Mouse (Mus musculus) intestine, postnatal 0 days (tissue): ENCODE results near the gene Nol10. TPM values are rescaled to one million over a fixed set of nuclear protein-coding genes. Genes with fewer than 3 reads are reported as not detected.
"Not testable (repeated sequence)": the region's sequence is repeated elsewhere in the genome, so short reads cannot be mapped to it uniquely, and the experiment has no call there.

Experiments used
- ATAC-seq: fragments of 200-750 bp; cut with Nextera tagmentation; 2 replicates; pipeline ENCODE4 v1.8.0; 2017; ENCODE audit warnings: mild to moderate bottlenecking, moderate TSS enrichment, moderate library complexity
- H3K27ac ChIP-seq: fragments of 300-500 bp; sonication (generic); 2 replicates; pipeline ENCODE4 v1.5.1; 2014; ENCODE audit warnings: mild to moderate bottlenecking, low read depth, low read length, moderate library complexity
- H3K27me3 ChIP-seq: fragments of 300-500 bp; sonication (generic); replicated peaks from 2 replicates; pipeline ENCODE4 v1.6.1; 2014; ENCODE audit warnings: low read length, mixed read lengths; ENCODE audit not compliant: control insufficient read depth, insufficient read depth
- H3K36me3 ChIP-seq: fragments of 300-500 bp; sonication (generic); 2 replicates; pipeline ENCODE4 v1.6.1; 2014; ENCODE audit warnings: mild to moderate bottlenecking, moderate library complexity; ENCODE audit not compliant: control insufficient read depth, insufficient read depth
- H3K4me1 ChIP-seq: fragments of 300-500 bp; sonication (generic); replicated peaks from 2 replicates; pipeline ENCODE4 v1.6.1; 2014; ENCODE audit warnings: antibody characterized with exemption, low read length, mixed read lengths; ENCODE audit not compliant: control insufficient read depth, insufficient read depth
- H3K4me2 ChIP-seq: fragments of 300-500 bp; sonication (generic); replicated peaks from 2 replicates; pipeline ENCODE4 v1.6.1; 2014; ENCODE audit warnings: low read depth, mild to moderate bottlenecking, moderate library complexity
- H3K4me3 ChIP-seq: fragments of 300-500 bp; sonication (generic); 2 replicates; pipeline ENCODE4 v1.5.1; 2014; ENCODE audit warnings: low read depth, low read length
- H3K9ac ChIP-seq: fragments of 300-500 bp; sonication (generic); 2 replicates; pipeline ENCODE4 v1.6.1; 2014; ENCODE audit warnings: mild to moderate bottlenecking, low read depth, low read length
- H3K9me3 ChIP-seq: fragments of 300-500 bp; sonication (generic); 2 replicates; pipeline ENCODE4 v1.6.1; 2016; ENCODE audit warnings: mixed run types; ENCODE audit not compliant: control insufficient read depth
- CTCF ChIP-seq: sonication (generic); IDR thresholded peaks from 2 replicates; pipeline ENCODE4 v1.5.1; 2016; ENCODE audit warnings: low read depth, mild to moderate bottlenecking, control low read depth, antibody characterized with exemption, moderate library complexity
- WGBS: fragments of 180-500 bp; shearing (Covaris S2); extraction: QIAGEN DNeasy Blood & Tissue Kit; methylation state at CpG from one replicate; pipeline ENCODE4 v1.1.7; 2014; 5-methylcytosine and 5-hydroxymethylcytosine counted together
- polyA plus RNA-seq: library from polyadenylated mRNA; unstranded; fragments of >200 nt; fragmentation: Nextera tagmentation; extraction: Ambion mirVana; gene quantifications from 2 replicates; pipeline ENCODE4 v1.2.1, GENCODE M21; 2015

The Nol10 gene
- polyA plus RNA-seq, 1 experiment from 2014 or later = 5.2 TPM

DNA sequence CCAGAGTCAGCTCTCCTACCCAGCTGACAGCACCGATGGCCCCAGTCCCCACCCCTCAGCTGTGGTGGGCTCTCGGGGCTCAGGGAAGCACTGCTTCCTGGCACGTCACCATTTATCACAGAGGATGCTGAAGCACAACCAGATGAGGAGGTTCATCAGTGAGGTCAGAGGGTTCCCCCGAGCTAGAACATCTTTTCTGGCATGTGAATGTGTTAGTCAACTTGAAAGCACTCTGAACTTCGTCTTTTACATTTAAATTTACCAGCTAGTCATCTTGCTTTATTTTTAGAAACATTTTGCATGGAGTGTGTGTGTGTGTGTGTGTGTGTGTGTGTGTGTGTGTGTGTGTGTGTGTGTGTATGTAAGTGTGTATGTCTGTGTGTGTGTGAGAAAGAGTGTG lies 105.7 kb downstream of the Nol10 start:
- H3K27ac ChIP-seq = no peak overlapping the region
- H3K9ac ChIP-seq = no peak overlapping the region
- no peak overlapping the region for H3K4me2 ChIP-seq
- H3K9me3 ChIP-seq = no peaks in the 10 kb centered on the region
- no peak for ATAC-seq
- H3K4me3 ChIP-seq = no peak overlapping the region
- H3K27me3 ChIP-seq = no peaks in the 10 kb centered on the region
- no peaks in the 10 kb centered on the region for H3K36me3 ChIP-seq
- 59% methylated on average over 5 of the region's 5 CpGs for WGBS
- TF ChIP-seq CTCF = no peak
- peaks cover under 1% of the 10 kb centered on the region; the same call in 1 of the 2 replicates for H3K4me1 ChIP-seq

GRCm38 (mm10) chr12:17455096-17455495 lies 106.8 kb downstream of the Nol10 start:
- Histone ChIP-seq H3K9me3 (no peaks in the 10 kb centered on the region), H3K4me1 (no peaks in the 10 kb centered on the region; the same call in 1 of the 2 replicates), H3K27me3 (no peaks in the 10 kb centered on the region), H3K9ac (no peak overlapping the region), H3K36me3 (no peaks in the 10 kb centered on the region), H3K27ac (no peak overlapping the region), H3K4me3 (no peak overlapping the region), H3K4me2 (no peak overlapping the region)
- TF ChIP-seq CTCF = no peak
- 58% methylated on average over 5 of the region's 5 CpGs for WGBS
- ATAC-seq = no peak

DNA sequence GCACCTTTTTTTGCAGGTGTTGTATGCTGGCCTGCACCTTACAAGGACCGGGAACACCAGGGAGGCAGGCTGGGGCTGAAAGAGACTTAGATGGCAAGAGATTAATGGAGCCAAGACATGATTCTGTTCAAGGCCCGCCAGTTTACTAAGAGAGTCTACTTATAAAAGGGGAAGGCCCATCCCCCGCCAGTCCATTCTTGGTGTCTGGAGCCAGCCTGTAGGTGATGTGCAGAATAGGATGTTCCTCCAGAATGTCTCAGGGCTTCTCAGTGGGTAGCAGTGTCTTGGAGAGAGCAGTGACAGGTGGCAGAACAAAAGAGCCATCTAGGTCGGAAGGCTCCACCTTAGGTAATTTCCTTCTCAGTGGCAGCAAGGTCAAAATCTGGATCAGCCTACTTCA lies 111.0 kb downstream of the Nol10 start:
- WGBS = 92% methylated on average over 4 of the region's 4 CpGs
- not testable (repeated sequence) for H3K9ac ChIP-seq, H3K27ac ChIP-seq

GRCm38 (mm10) chr12:17463706-17464105 lies 115.4 kb downstream of the Nol10 start:
- H3K4me1 ChIP-seq = no peaks in the 10 kb centered on the region
- no peak overlapping the region for H3K9ac ChIP-seq
- H3K4me2 ChIP-seq = no peak overlapping the region
- no peaks in the 10 kb centered on the region for H3K36me3 ChIP-seq
- no peaks in the 10 kb centered on the region for H3K9me3 ChIP-seq
- H3K27ac ChIP-seq = no peak overlapping the region
- WGBS = 86% methylated on average over 4 of the region's 4 CpGs
- TF ChIP-seq CTCF = no peak
- H3K27me3 ChIP-seq = no peaks in the 10 kb centered on the region
- H3K4me3 ChIP-seq = no peak overlapping the region
- ATAC-seq = no peak

More for the DNA sequence above, 111.0 kb downstream of the Nol10 start:
- not testable (repeated sequence) for ATAC-seq, H3K4me3 ChIP-seq, H3K27me3 ChIP-seq, H3K36me3 ChIP-seq, H3K4me2 ChIP-seq, H3K4me1 ChIP-seq, H3K9me3 ChIP-seq

DNA sequence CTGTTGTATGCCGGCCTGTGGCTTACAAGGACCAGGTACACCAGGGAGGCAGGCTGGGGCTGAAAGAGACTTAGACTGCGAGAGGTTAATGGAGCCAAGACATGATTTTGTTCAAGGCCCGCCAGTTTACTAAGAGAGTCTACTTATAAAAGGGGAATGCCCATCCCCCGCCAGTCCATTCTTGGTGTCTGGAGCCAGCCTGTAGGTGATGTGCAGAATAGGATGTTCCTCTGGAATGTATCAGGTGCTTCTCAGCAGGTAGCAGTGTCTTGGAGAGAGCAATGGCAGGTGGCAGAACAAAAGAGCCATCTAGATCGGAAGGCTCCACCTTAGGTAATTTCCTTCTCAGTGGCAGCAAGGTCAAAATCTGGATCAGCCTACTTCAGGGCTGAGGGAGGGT lies 116.3 kb downstream of the Nol10 start:
- H3K9ac ChIP-seq, H3K4me2 ChIP-seq, H3K4me1 ChIP-seq, H3K9me3 ChIP-seq, ATAC-seq, H3K4me3 ChIP-seq, H3K27me3 ChIP-seq, H3K36me3 ChIP-seq, H3K27ac ChIP-seq: not testable (repeated sequence)
- WGBS = 91% methylated on average over 5 of the region's 5 CpGs

DNA sequence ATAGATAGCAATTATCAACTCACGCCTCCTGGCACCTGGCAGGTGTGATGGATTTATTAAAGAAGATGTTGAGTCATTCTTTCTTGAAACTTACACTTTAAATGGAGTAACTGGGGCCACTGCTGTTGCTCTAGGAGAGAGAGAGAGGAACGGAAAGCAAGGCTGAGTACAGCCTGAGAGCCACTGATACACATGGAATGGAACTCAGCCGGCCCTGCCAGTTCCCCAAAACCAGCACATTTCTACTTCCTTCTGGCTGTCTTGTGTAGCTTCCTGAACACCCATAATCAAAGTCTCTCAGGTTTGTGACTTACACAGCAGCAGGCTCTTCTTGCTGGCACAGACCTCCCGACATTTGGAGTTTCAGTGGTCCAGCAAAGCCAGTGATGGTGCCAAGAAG lies 118.5 kb downstream of the Nol10 start:
- no peak for TF ChIP-seq CTCF
- no peak for ATAC-seq
- Histone ChIP-seq H3K27me3 (no peaks in the 10 kb centered on the region), H3K4me2 (no peak overlapping the region), H3K4me1 (0 out of 2 replicates have a peak, but pooled peaks cover 4% of the 10 kb centered on the region), H3K9ac (no peak overlapping the region), H3K9me3 (no peaks in the 10 kb centered on the region), H3K36me3 (no peaks in the 10 kb centered on the region), H3K4me3 (no peak overlapping the region), H3K27ac (no peak overlapping the region)
- WGBS = 83% methylated on average over 4 of the region's 4 CpGs

DNA sequence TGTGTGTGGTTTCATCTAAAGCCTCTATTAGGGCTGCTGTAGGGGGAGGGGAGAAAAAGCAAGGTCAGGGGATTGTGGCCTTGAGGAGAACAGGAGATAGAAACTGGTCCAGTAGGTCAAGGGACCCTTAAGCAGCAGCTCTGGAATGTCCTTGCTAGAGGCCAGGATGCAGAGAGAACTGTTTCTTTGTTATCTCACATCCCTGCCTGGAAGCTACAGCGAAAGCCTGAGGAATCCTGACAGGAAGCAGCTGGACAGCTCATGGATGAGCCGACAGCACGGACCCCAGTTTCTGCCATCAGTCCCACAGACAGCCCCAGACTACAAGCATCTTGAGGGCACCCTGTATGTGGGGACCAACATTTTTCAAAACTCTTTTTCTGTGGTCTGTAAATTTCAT lies 120.1 kb downstream of the Nol10 start:
- H3K9me3 ChIP-seq = no peaks in the 10 kb centered on the region
- 0 out of 2 replicates have a peak, but pooled peaks cover 4% of the 10 kb centered on the region for H3K4me1 ChIP-seq
- H3K36me3 ChIP-seq = no peaks in the 10 kb centered on the region
- H3K27ac ChIP-seq = no peak overlapping the region
- H3K9ac ChIP-seq = no peak overlapping the region
- no peaks in the 10 kb centered on the region for H3K27me3 ChIP-seq
- TF ChIP-seq CTCF = no peak
- ATAC-seq = no peak
- 43% methylated on average over 3 of the region's 3 CpGs for WGBS
- H3K4me3 ChIP-seq = no peak overlapping the region
- no peak overlapping the region for H3K4me2 ChIP-seq
